Mouse (Mus musculus): Measurements from ENCODE around the gene Lnpep. TPM values are rescaled to one million over a fixed set of nuclear protein-coding genes. Genes with fewer than 3 reads are reported as not detected.

Gene Lnpep
- polyA plus RNA-seq, 1 experiment from 2014 or later: 10.7 TPM

Other genes starting within 250 kb of the Lnpep start
- 48.8 TPM in 2 replicates for gene Lix1, start 222.4 kb downstream of the Lnpep start, polyA plus RNA-seq (2016; fragmentation: Nextera tagmentation; extraction: Ambion mirVana)
- not detected in 2 replicates for gene Vmn2r90, start 78.7 kb upstream of the Lnpep start, polyA plus RNA-seq (2016; fragmentation: Nextera tagmentation; extraction: Ambion mirVana)
- 48.0 and 48.4 TPM in 2 replicates for gene Spaca6, start 202.1 kb upstream of the Lnpep start, polyA plus RNA-seq (2016; fragmentation: Nextera tagmentation; extraction: Ambion mirVana)
- gene Has1, start 230.2 kb upstream of the Lnpep start, polyA plus RNA-seq (2016; fragmentation: Nextera tagmentation; extraction: Ambion mirVana): 1.1 and 1.2 TPM in 2 replicates

Measured in midbrain, embryonic 12.5 days (tissue).